Mouse (Mus musculus) liver, embryonic 12.5 days (tissue): Measurements from ENCODE around the gene Olfr193. TPM values are rescaled to one million over a fixed set of nuclear protein-coding genes. Genes with fewer than 3 reads are reported as not detected.
"Not testable (repeated sequence)": the region's sequence is repeated elsewhere in the genome, so short reads cannot be mapped to it uniquely, and the experiment has no call there.

Experiments used
- ATAC-seq: fragments of 200-750 bp; cut with Nextera tagmentation; 2 replicates; pipeline ENCODE4 v1.8.0; 2017; ENCODE audit warnings: moderate number of reproducible peaks, mild to moderate bottlenecking, moderate library complexity
- H3K27ac ChIP-seq: fragments of 300-500 bp; sonication (generic); 2 replicates; pipeline ENCODE4 v1.5.1; 2016; ENCODE audit warnings: mild to moderate bottlenecking
- H3K27me3 ChIP-seq: fragments of 300-500 bp; sonication (generic); replicated peaks from 2 replicates; pipeline ENCODE4 v1.6.1; 2016; ENCODE audit warnings: mild to moderate bottlenecking, moderate library complexity
- H3K36me3 ChIP-seq: fragments of 300-500 bp; sonication (generic); 2 replicates; pipeline ENCODE4 v1.6.1; 2016; ENCODE audit warnings: mild to moderate bottlenecking, moderate library complexity
- H3K4me1 ChIP-seq: fragments of 300-500 bp; sonication (generic); 2 replicates; pipeline ENCODE4 v1.6.1; 2016
- H3K4me2 ChIP-seq: fragments of 300-500 bp; sonication (generic); 2 replicates; pipeline ENCODE4 v1.6.1; 2016; ENCODE audit warnings: mild to moderate bottlenecking, moderate library complexity
- H3K4me3 ChIP-seq: fragments of 300-500 bp; sonication (generic); 2 replicates; pipeline ENCODE4 v1.5.1; 2016; ENCODE audit warnings: mild to moderate bottlenecking, moderate library complexity
- H3K9ac ChIP-seq: fragments of 300-500 bp; sonication (generic); 2 replicates; pipeline ENCODE4 v1.6.1; 2016; ENCODE audit warnings: mild to moderate bottlenecking, moderate library complexity
- H3K9me3 ChIP-seq: fragments of 300-500 bp; sonication (generic); replicated peaks from 2 replicates; pipeline ENCODE4 v1.6.1; 2016; ENCODE audit warnings: mild to moderate bottlenecking, moderate library complexity
- WGBS: fragments of 180-500 bp; shearing (Covaris S2); methylation state at CpG from one replicate; pipeline ENCODE4 v1.1.7; 2016; ENCODE audit not compliant: insufficient replicate concordance; 5-methylcytosine and 5-hydroxymethylcytosine counted together
- polyA plus RNA-seq: library from polyadenylated mRNA; unstranded; fragments of >200 nt; fragmentation: Nextera tagmentation; extraction: Ambion mirVana; gene quantifications from 2 replicates; pipeline ENCODE4 v1.2.1, GENCODE M21; 2016

The Olfr193 gene
- not detected in 2 replicates for polyA plus RNA-seq

GRCm38 (mm10) chr16:59111781-59112180 is at the start of gene Olfr193:
Olfr193 (minus strand) TSS chr16:59111881.
- H3K36me3 ChIP-seq = no peaks in the 10 kb centered on the region
- no peak within 1 kb of the TSS for H3K9ac ChIP-seq
- H3K9me3 ChIP-seq = no peaks in the 10 kb centered on the region
- H3K4me1 ChIP-seq = no peaks in the 10 kb centered on the region
- no peak within 1 kb of the TSS for H3K27ac ChIP-seq
- H3K27me3 ChIP-seq = no peaks in the 10 kb centered on the region
- WGBS = 59% methylated on average over 1 of the region's 1 CpGs
- H3K4me2 ChIP-seq = no peak within 1 kb of the TSS
- ATAC-seq = no peak
- H3K4me3 ChIP-seq = no peak within 1 kb of the TSS

GRCm38 (mm10) chr16:59151996-59152395 is 40.3 kb upstream of the Olfr193 start:
- H3K9me3 ChIP-seq = no peaks in the 10 kb centered on the region
- no peak overlapping the region for H3K4me3 ChIP-seq
- no peaks in the 10 kb centered on the region for H3K27me3 ChIP-seq
- no peak overlapping the region for H3K4me2 ChIP-seq
- no peak overlapping the region for H3K27ac ChIP-seq
- 48% methylated on average over 2 of the region's 2 CpGs for WGBS
- H3K4me1 ChIP-seq = no peaks in the 10 kb centered on the region
- no peak for ATAC-seq
- no peaks in the 10 kb centered on the region for H3K36me3 ChIP-seq
- no peak overlapping the region for H3K9ac ChIP-seq

GRCm38 (mm10) chr16:59146746-59147145 is 35.1 kb upstream of the Olfr193 start, which contains the start of gene Olfr195:
Olfr195 (plus strand) TSS chr16:59147046.
- no peak within 1 kb of the TSS for H3K4me3 ChIP-seq
- H3K36me3 ChIP-seq = no peaks in the 10 kb centered on the region
- ATAC-seq = no peak
- no peak within 1 kb of the TSS for H3K4me2 ChIP-seq
- no peak within 1 kb of the TSS for H3K27ac ChIP-seq
- no peaks in the 10 kb centered on the region for H3K27me3 ChIP-seq
- 68% methylated on average over 1 of the region's 1 CpGs for WGBS
- H3K4me1 ChIP-seq = no peaks in the 10 kb centered on the region
- H3K9me3 ChIP-seq = 0 out of 2 replicates have a peak, but pooled peaks cover 3% of the 10 kb centered on the region
- H3K9ac ChIP-seq = no peak within 1 kb of the TSS

- H3K27ac ChIP-seq = no peak overlapping the region
- H3K9ac ChIP-seq = no peak overlapping the region
- H3K9me3 ChIP-seq = 0 out of 2 replicates have a peak, but pooled peaks cover 3% of the 10 kb centered on the region
- no peaks in the 10 kb centered on the region for H3K27me3 ChIP-seq
- H3K36me3 ChIP-seq = no peaks in the 10 kb centered on the region
- no peaks in the 10 kb centered on the region for H3K4me1 ChIP-seq
- no peak for ATAC-seq
- H3K4me2 ChIP-seq = no peak overlapping the region
- H3K4me3 ChIP-seq = no peak overlapping the region
Measured at GRCm38 (mm10) chr16:59141105-59141504, 29.4 kb upstream of the Olfr193 start.

DNA sequence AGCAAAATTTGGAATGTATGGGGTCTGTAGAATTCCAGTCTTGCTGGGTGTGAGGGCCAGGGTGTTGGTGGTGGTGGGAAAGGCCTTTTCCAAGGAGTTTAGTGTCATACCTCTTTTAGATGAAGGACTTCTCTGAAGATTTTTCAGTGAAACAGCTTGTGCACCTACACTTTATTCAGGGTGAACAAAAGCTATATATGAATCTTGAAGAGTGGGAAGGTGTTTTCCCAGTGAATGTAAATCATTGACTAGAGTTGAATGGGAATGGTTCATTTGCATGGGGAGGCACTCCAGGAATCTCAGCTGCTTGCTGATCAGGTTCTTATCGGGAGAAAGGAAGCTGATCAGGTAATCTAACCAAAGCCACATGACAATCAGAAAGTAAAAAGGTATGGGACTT is 19.1 kb upstream of the Olfr193 start:
- no peak for ATAC-seq
- Histone ChIP-seq H3K27ac (no peak overlapping the region), H3K9me3 (0 out of 2 replicates have a peak, but pooled peaks cover 7% of the 10 kb centered on the region), H3K4me3 (no peak overlapping the region), H3K36me3 (no peaks in the 10 kb centered on the region), H3K27me3 (no peaks in the 10 kb centered on the region), H3K4me2 (no peak overlapping the region), H3K4me1 (no peaks in the 10 kb centered on the region), H3K9ac (no peak overlapping the region)
- WGBS = 74% methylated on average over 1 of the region's 1 CpGs

DNA sequence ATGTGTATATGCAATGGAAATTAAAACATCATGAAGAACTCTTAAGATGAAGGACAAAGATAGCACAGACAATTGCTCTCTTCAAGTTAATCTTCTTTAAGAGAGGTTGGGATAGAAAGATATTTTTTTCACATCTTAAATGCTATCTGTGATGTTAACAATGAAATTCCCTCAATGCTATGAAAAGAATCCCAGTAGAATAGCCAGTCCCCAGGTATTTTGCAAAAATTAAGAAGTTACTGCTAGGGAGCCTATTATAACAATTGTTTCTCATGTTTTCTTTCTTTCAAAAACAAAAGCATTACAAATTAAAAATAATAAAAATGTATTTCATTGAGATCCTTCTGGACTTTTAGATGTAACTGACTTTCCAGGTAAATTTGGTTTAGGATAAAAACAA is 9.3 kb upstream of the Olfr193 start, which contains the start of gene Olfr194:
Gene Olfr194, minus strand, starts transcription at position 101 of the 400 bp plus-strand sequence.
- H3K36me3 ChIP-seq = no peaks in the 10 kb centered on the region
- no peaks in the 10 kb centered on the region for H3K27me3 ChIP-seq
- ATAC-seq = no peak
- H3K9me3 ChIP-seq = no peaks in the 10 kb centered on the region
- no peak within 1 kb of the TSS for H3K4me2 ChIP-seq
- no peaks in the 10 kb centered on the region for H3K4me1 ChIP-seq
- H3K9ac ChIP-seq = no peak within 1 kb of the TSS
- no peak within 1 kb of the TSS for H3K4me3 ChIP-seq
- no peak within 1 kb of the TSS for H3K27ac ChIP-seq

GRCm38 (mm10) chr16:59108522-59108921 is 3.2 kb downstream of the Olfr193 start:
- not testable (repeated sequence) for H3K9me3 ChIP-seq, H3K36me3 ChIP-seq, H3K4me2 ChIP-seq, H3K4me1 ChIP-seq, ATAC-seq, H3K27ac ChIP-seq, H3K4me3 ChIP-seq, H3K9ac ChIP-seq, H3K27me3 ChIP-seq
- 41% methylated on average over 5 of the region's 5 CpGs for WGBS

DNA sequence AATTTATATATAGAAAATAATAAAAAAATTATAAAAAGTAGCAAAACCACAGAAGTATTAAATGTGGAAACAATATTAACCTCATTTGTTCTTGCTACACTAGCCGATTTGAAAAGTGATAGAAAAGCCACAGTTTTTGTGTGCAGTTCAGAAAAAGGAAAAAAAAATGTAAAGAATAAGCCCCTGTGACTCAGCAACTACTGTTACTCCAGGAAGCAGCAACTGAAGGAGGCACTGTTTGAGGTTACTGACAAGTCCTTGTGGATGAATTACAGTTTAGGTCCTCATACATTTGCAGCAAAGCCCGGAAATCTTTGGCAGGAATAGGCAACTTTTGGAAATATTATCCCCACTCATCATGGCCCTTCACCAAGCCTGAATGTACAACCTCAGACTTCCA is 6.4 kb downstream of the Olfr193 start:
- Histone ChIP-seq H3K4me3 (no peak overlapping the region), H3K4me2 (no peak overlapping the region), H3K4me1 (no peaks in the 10 kb centered on the region), H3K27ac (no peak overlapping the region), H3K9me3 (no peaks in the 10 kb centered on the region), H3K36me3 (no peaks in the 10 kb centered on the region), H3K27me3 (no peaks in the 10 kb centered on the region), H3K9ac (no peak overlapping the region)
- ATAC-seq = no peak
- 61% methylated on average over 2 of the region's 2 CpGs for WGBS

GRCm38 (mm10) chr16:59089722-59090121 is 22.0 kb downstream of the Olfr193 start, which contains the start of gene Olfr191:
Olfr191 (minus strand) TSS chr16:59089822.
- not testable (repeated sequence) for H3K36me3 ChIP-seq, H3K4me2 ChIP-seq, H3K4me1 ChIP-seq, ATAC-seq, H3K9ac ChIP-seq, H3K4me3 ChIP-seq, H3K9me3 ChIP-seq, H3K27me3 ChIP-seq, H3K27ac ChIP-seq
- WGBS = 37% methylated on average over 1 of the region's 1 CpGs

DNA sequence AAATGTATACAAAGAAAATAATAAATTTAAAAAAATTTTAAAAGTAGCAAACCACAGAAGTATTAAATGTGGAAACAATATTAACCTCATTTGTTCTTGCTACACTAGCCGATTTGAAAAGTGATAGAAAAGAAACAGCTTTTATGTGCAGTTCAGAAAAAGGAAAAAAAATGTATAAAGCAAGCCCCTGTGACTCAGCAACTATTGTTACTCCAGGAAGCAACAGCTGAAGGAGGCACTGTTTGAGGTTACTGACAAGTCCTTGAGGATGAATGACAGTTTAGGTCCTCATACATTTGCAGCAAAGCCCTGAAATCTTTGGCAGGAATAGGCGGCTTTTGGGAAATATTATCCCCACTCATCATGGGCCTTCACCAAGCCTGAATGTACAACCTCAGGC is 30.6 kb downstream of the Olfr193 start:
- H3K36me3 ChIP-seq, H3K27ac ChIP-seq, H3K4me3 ChIP-seq, H3K9ac ChIP-seq, H3K9me3 ChIP-seq, H3K27me3 ChIP-seq, ATAC-seq, H3K4me1 ChIP-seq, H3K4me2 ChIP-seq: not testable (repeated sequence)
- WGBS = 64% methylated on average over 2 of the region's 2 CpGs

- no peak within 1 kb of the TSS for H3K9ac ChIP-seq
- H3K27ac ChIP-seq = no peak within 1 kb of the TSS
- no peaks in the 10 kb centered on the region for H3K36me3 ChIP-seq
- ATAC-seq = no peak
- H3K4me3 ChIP-seq = no peak within 1 kb of the TSS
- H3K4me2 ChIP-seq = no peak within 1 kb of the TSS
- no peaks in the 10 kb centered on the region for H3K9me3 ChIP-seq
- no peaks in the 10 kb centered on the region for H3K4me1 ChIP-seq
- WGBS = 71% methylated on average over 5 of the region's 5 CpGs
- H3K27me3 ChIP-seq = no peaks in the 10 kb centered on the region
Measured at GRCm38 (mm10) chr16:59077905-59078304, 33.8 kb downstream of the Olfr193 start, which contains the start of gene Olfr190. Olfr190 (minus strand) TSS chr16:59078005.

DNA sequence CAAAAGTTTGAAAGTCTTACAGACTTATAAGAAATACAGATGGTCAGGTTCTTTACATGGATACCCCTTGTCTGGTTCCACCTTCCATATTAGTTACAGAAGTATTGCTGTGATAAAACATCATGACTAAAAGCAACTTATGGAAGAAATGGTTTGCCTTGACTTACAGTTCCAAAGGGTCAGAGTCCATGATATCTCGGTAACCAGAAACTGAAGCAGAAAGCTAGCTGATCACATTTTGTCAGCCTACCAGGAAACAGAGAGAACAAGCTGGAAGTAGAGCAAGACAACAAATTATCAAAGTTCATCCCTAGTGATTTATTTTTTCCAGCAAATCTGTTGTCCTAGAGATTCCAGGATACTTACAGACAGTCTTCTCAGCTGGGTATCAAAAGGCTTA is 38.2 kb downstream of the Olfr193 start:
- no peak overlapping the region for H3K4me3 ChIP-seq
- 59% methylated on average over 1 of the region's 1 CpGs for WGBS
- no peak overlapping the region for H3K4me2 ChIP-seq
- H3K27me3 ChIP-seq = no peaks in the 10 kb centered on the region
- no peaks in the 10 kb centered on the region for H3K4me1 ChIP-seq
- H3K27ac ChIP-seq = no peak overlapping the region
- ATAC-seq = no peak
- no peaks in the 10 kb centered on the region for H3K36me3 ChIP-seq
- no peaks in the 10 kb centered on the region for H3K9me3 ChIP-seq
- H3K9ac ChIP-seq = no peak overlapping the region

DNA sequence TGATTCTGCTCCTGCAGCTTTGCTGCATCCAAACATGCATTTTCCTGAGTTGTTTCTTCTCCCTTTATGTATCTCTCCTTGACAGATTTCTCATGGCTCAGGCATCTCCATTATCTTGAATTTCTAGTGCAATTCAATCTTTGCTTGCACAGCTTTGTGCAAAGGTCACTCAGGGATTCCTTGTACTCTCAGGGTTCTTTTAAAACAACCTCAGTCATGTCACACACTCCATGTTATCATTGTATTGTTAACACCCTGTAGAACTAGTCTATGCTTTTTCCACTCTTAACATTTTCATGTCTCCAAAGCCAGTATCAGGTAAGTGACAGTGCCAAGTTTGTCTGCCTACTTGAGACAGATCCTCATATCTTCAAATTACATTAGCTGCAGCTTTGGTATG is 39.9 kb downstream of the Olfr193 start:
- no peaks in the 10 kb centered on the region for H3K4me1 ChIP-seq
- no peak overlapping the region for H3K4me3 ChIP-seq
- H3K9me3 ChIP-seq = no peaks in the 10 kb centered on the region
- no peak overlapping the region for H3K4me2 ChIP-seq
- no peak for ATAC-seq
- no peaks in the 10 kb centered on the region for H3K36me3 ChIP-seq
- no peaks in the 10 kb centered on the region for H3K27me3 ChIP-seq
- no peak overlapping the region for H3K27ac ChIP-seq
- H3K9ac ChIP-seq = no peak overlapping the region
